Mouse (Mus musculus): ENCODE data around the gene Ybx2. TPM values are rescaled to one million over a fixed set of nuclear protein-coding genes. Genes with fewer than 3 reads are reported as not detected.

The Ybx2 gene
- polyA plus RNA-seq (2021; fragmentation: Nextera tagmentation) = 0.92 TPM in 1 of 2 replicates, not detected in the other
- long read RNA-seq, experiment 1, partial matches to known transcripts = 1 of 2 reads
- long read RNA-seq, experiment 1, other reads (novel, unspliced or antisense) = 1 of 2 reads
- long read RNA-seq, experiment 2 = 0 reads

DNA sequence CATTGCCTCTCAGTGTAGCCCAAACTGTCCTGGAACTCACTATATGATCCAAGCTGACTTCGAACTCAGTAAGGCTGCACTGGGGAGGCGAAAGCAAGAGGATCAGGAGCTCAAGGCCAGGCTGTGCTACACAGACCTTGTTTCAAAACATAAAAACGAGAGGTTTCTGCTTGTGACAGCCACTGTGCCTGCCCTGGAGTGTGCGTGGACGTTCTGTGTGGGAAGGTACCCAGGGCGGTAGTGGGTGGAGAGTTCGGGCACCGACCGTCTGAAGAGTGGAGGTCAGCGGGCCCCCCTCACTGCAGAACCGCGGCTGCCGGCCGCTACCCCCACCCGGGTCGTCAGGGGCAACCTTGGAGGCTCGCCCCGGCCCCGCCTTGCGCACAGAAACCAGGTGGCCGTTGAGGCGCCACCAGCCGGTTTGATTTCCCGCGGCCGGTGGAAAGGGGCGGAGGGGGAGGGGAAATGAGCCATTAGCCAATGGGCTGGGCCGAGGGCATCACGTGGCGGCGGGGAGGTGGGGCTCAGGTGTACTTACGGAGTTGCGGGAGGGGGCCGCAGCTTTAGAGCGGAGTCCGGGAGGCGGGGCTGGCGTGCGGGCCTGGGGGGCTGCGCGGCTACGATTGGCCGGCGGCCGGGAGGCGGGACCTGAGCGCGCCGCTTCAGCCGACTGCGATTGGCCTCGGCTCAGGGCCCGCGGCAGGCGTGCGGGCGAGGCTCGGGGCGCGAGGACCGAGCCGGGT lies at the start of gene Ybx2:
Gene Ybx2, plus strand, starts transcription at position 660 of the 743 bp plus-strand sequence.

DNA sequence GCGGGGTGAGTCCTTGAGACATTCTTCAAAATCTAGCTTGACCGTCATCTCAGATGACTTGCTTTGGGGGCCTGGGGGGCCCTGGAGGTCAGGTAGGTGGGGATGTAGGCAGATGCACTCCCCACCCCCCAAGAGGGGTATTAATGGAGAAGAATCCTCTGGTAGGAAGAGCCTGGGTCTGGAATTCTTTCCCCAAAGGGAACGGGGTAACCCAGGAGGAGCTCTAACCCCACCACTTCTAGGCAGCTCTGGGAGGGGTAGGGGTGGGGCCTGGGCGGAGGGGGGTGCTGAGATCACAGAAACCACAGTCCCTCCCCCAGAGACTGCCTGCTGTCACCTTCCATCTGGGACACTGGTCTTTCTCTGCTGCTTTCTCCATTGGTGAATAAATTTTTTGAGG lies 40.3 kb upstream of the Ybx2 start, which contains the start of gene Acap1:
Gene Acap1, minus strand, starts transcription at position 249 of the 400 bp plus-strand sequence.

DNA sequence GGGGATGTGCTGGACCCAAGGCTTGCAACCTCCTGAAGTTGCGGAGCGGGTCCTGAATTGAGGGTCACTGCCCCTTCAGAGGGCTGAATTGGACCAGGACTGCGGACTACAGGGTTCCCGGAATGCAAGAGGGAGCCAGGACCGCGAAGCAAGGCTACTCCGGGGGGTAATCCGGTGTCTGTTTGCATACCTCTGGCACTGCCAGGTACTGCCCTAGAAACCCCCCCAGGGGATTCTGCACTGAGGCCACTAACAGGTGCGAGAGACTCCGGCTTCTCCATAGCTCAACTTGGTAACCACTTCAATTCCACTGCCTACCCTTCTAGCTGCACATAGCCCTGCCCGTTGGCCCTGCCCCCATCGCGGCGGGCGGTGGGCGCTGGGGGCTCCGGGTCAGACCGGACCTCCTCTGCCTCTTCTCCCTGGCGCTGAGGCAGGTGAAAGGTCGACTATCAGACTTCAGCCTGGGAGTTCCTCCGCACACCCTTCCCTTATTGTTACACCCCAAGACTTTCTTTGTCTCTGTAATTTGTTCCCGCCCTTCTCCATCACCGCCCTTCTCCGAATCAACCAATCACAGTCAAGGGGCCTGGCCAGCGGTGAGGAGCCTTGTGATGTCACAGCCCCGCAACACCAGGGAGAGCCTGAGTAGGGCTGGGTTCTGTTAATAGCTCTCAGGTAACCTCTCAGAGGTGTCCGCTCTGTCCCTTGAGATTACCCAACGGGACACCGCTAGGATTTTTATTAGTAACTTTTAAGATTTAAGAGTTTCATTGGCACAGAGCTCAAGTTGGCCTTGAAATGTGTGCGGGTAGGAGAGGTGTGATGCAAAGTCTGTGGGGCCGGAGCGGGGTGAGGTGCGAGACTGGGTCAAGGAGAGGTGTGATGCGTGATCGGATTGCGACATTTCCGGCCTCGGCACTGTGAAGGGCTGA lies 34.9 kb upstream of the Ybx2 start, which contains the start of the genes 2810408A11Rik and Neurl4:
Gene 2810408A11Rik, minus strand, starts transcription at position 517 of the 935 bp plus-strand sequence.
Gene Neurl4, plus strand, starts transcription at position 602 of the 935 bp plus-strand sequence.

DNA sequence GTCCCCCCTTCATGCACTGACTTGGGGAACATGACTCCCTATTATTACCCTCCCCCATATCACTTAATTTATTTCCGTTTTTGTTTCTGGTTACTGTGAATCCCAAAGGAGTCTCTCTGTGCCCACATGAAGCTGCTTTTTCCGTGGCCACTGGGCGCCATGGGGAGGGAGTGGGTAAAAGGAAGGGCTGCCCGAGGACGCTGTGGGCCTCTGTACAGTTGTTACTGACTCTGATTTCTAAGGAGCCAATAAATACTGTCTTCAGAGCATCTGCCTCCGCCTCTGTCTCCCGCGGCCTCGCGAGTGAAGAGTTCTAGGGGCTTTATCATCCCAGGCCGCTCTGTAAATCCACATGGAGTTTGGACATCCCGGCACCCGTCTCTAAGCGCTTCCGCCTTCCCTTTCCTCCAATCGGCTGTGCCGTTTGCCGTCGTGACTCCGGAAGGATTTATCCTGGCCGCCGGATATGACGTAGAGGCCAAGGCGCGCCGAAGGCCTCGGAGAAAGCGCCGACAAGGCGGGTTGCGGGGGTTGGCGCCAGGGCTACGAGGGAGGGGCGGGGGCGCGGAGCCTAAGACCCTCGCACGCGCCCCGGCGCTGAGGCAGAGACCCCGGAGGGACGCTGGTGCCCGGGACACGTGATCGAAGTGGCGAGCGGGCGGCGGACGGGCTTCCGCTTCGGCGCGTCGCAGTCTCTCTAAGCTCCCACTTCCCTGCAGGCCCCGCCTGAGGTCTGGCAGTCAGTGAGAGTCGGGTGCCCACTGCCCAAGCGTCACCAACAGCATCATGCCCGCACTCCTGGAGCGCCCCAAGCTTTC lies 21.8 kb upstream of the Ybx2 start, which contains the start of gene Gps2:
Gene Gps2, plus strand, starts transcription at position 335 of the 818 bp plus-strand sequence.

DNA sequence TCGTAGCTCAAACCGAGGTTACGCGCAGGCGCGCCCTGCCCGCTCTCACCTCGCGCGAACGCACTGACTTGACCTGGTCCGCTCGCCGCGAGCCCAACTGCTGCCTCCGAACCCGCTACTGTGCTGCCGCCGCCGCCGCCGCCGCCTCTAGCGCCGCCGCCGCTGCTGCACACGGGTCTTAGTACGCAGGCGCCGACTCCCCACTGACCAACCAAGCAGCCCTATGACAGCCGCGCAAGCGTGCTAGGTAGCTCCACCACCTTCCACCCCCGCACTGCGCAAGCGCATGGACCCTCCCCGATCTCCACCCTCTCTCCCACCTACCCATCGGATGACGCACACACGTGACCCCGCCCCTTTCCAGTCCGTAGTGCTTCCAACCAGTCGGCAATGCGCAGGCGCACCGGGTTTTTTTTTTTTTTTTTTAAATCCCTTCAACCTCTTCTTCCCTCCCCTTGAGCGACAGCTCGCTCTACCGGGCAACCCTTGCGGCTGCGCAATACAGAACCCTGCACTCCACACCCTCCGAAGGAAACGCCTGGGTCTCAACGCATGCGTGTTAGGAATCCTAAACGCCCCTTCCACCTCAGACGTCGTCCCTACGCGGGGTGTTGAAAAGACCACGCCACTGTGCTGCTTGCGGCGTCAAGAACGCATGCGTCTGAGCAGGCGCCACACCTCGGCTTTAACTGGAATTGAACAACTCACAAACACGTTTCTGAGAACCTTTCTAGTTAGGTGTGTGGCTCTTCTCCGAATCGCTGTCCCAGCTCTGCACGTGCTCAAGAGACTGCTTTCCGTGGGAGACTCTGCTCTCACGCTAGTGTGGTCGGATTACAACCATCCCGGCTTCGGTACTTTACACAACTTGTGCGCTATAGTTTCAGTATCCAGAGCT lies 14.2 kb upstream of the Ybx2 start, which contains the start of gene Eif5a:
Gene Eif5a, minus strand, starts transcription at position 845 of the 898 bp plus-strand sequence.

DNA sequence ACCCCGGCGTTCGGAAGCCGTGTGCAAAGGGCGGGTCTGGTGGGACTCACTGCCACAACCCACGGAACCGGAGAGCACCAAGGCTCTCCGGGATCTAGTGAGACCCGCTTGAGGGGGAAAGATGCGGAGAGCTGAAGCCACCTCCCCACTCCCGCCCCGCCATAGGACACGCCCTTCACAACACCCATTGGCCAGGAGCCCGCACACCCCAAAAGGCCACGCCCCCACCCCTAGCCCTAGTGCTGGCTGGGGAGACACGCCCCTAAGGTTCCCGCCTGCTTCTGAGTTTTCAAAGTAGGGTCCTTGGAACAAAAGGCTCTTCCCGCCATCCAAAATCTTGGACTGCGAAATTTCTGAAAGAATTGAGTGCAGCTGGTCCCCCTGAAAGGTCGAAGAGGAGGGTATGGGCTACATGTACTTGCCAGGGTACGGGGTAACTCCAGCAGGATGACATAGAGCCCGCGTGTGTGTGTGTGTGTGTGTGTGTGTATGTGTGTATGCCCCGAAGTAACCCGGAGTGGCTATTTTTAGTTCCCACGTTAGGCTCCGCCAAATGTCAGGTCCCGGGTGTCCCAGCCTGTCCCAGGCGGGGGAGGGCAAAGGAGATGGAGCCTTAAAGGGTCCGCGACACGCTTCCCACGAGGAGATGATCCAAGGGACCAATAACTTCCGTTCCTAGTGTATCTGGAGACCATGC lies 12.6 kb downstream of the Ybx2 start, which contains the start of gene Slc2a4:
Gene Slc2a4, minus strand, starts transcription at position 123 of the 697 bp plus-strand sequence.

DNA sequence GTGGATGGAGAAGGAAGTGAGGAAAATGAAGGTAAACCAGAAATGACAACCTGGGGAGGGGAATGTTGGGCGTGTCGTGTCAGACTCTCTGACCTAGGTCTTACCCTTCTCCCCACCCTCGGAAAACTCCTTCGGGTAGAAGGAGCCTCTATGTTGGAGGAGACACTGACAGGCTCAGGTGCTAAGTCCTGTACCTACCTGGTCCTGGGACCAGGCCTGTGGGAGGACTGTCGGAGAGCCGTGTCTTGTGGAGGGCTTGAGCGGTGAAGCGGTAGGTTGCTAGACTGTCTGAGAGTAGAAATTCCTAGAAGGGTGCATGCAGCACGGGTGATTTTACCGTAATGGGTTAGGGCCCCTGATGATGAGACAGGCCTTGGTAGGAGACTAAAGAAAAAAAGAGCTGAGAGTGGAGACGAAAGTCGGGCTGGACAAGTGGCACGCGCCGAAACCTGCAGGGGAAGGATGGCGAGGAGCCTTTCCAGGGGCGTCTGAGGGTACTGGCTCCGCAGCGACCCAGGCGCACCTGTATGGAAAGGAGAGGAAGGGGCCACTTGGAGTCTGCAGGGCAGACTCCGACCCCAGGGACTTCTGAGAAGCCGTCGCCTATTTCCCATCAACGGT lies 29.2 kb downstream of the Ybx2 start, which contains the start of gene Cldn7:
Gene Cldn7, plus strand, starts transcription at position 130 of the 621 bp plus-strand sequence.

DNA sequence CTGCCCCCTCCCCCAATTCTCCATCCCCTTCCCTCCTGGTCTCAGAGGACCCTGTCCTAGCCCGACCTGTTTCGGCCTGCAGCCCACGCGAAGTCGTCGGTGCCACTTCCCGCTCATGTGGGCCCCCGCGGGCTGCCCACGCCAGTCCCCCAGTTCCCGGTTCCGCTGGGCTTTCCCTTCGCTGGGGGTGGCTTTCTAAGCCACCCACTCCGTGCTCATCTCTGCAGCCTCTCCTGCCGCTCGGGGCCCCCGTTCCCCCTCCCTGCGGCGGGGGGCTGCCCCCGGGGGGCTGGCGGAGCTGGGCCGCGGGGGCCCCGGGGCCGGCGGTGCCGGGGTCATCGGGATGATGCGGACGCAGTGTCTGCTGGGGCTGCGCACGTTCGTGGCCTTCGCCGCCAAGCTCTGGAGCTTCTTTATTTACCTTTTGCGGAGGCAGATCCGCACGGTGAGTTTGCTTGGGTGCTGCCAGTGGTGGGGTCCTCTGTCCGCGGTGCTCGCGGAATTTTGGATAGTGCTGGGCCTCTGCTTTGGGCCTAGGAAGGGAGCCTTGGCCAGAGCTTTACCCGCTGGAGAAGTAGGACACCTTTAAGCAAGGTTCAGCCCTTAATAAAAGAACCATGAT lies 45.7 kb downstream of the Ybx2 start, which contains the start of gene Ctdnep1:
Gene Ctdnep1, plus strand, starts transcription at position 16 of the 622 bp plus-strand sequence.

DNA sequence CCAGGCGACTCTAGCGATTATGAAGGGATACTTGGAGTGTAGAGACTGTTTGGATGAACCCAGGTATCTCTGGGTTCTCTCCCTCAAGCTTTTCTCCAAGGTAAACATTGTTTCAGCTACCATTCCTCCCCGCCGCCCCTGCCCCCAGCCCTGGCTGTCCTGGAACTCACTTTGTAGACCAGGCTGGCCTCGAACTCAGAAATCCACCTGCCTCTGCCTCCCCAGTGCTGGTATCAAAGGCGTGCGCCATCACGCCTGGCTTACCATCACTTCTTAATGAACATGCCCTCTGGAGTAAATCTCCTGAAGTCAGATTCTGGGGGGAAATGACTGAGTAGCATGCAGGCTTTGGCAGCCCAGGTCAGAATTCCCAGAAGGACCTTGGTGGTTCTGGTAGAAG lies 46.6 kb downstream of the Ybx2 start, which contains the start of gene Elp5:
Gene Elp5, minus strand, starts transcription at position 293 of the 400 bp plus-strand sequence.

Other genes starting within 250 kb of the Ybx2 start
- gene Tnfsf12, start 239.9 kb upstream of the Ybx2 start, polyA plus RNA-seq (2021; fragmentation: Nextera tagmentation) = 3.3 and 11.2 TPM in 2 replicates
- 3.0 and 5.7 TPM in 2 replicates for gene Tnfsfm13, start 239.7 kb upstream of the Ybx2 start, polyA plus RNA-seq (2021; fragmentation: Nextera tagmentation)
- gene Polr2a, start 177.2 kb upstream of the Ybx2 start, polyA plus RNA-seq (2021; fragmentation: Nextera tagmentation) = 3.9 and 7.0 TPM in 2 replicates
- gene Slc35g3, start 173.8 kb upstream of the Ybx2 start, polyA plus RNA-seq (2021; fragmentation: Nextera tagmentation) = not detected in 2 replicates
- gene Zbtb4, start 169.9 kb upstream of the Ybx2 start, polyA plus RNA-seq (2021; fragmentation: Nextera tagmentation) = 6.7 and 9.8 TPM in 2 replicates
- 0.17 and 0.19 TPM in 2 replicates for gene Chrnb1, start 139.9 kb upstream of the Ybx2 start, polyA plus RNA-seq (2021; fragmentation: Nextera tagmentation)
- gene Fgf11, start 133.9 kb upstream of the Ybx2 start, polyA plus RNA-seq (2021; fragmentation: Nextera tagmentation) = 2.3 and 2.7 TPM in 2 replicates
- 0.39 and 0.40 TPM in 2 replicates for gene Tmem102, start 130.2 kb upstream of the Ybx2 start, polyA plus RNA-seq (2021; fragmentation: Nextera tagmentation)
- not detected in 2 replicates for gene Gm39566, start 120.5 kb upstream of the Ybx2 start, polyA plus RNA-seq (2021; fragmentation: Nextera tagmentation)
- gene Spem2, start 117.3 kb upstream of the Ybx2 start, polyA plus RNA-seq (2021; fragmentation: Nextera tagmentation) = not detected in 2 replicates
- not detected in 2 replicates for gene Spem1, start 113.6 kb upstream of the Ybx2 start, polyA plus RNA-seq (2021; fragmentation: Nextera tagmentation)
- gene Nlgn2, start 98.0 kb upstream of the Ybx2 start, polyA plus RNA-seq (2021; fragmentation: Nextera tagmentation) = 12.4 and 16.8 TPM in 2 replicates
- gene Tmem256, start 97.3 kb upstream of the Ybx2 start, polyA plus RNA-seq (2021; fragmentation: Nextera tagmentation) = 510 and 573 TPM in 2 replicates
- 4.0 and 11.7 TPM in 2 replicates for gene Plscr3, start 89.4 kb upstream of the Ybx2 start, polyA plus RNA-seq (2021; fragmentation: Nextera tagmentation)
- 0.08 TPM in 1 of 2 replicates, not detected in the other for gene Tnk1, start 77.1 kb upstream of the Ybx2 start, polyA plus RNA-seq (2021; fragmentation: Nextera tagmentation)
- not detected in 2 replicates for gene Tmem95, start 57.8 kb upstream of the Ybx2 start, polyA plus RNA-seq (2021; fragmentation: Nextera tagmentation)
- 0.42 and 0.43 TPM in 2 replicates for gene Kctd11, start 54.4 kb upstream of the Ybx2 start, polyA plus RNA-seq (2021; fragmentation: Nextera tagmentation)
- not detected in 2 replicates for gene Acap1, start 40.3 kb upstream of the Ybx2 start, polyA plus RNA-seq (2021; fragmentation: Nextera tagmentation)
- gene 2810408A11Rik, start 34.8 kb upstream of the Ybx2 start, polyA plus RNA-seq (2021; fragmentation: Nextera tagmentation) = 0.20 and 0.37 TPM in 2 replicates
- gene Neurl4, start 34.7 kb upstream of the Ybx2 start, polyA plus RNA-seq (2021; fragmentation: Nextera tagmentation) = 8.7 and 12.8 TPM in 2 replicates
- 19.7 and 23.9 TPM in 2 replicates for gene Gps2, start 21.9 kb upstream of the Ybx2 start, polyA plus RNA-seq (2021; fragmentation: Nextera tagmentation)
- 765 and 797 TPM in 2 replicates for gene Eif5a, start 13.8 kb upstream of the Ybx2 start, polyA plus RNA-seq (2021; fragmentation: Nextera tagmentation)
- gene Slc2a4, start 12.4 kb downstream of the Ybx2 start, polyA plus RNA-seq (2021; fragmentation: Nextera tagmentation) = 0.61 and 0.64 TPM in 2 replicates
- not detected in 2 replicates for gene Cldn7, start 29.0 kb downstream of the Ybx2 start, polyA plus RNA-seq (2021; fragmentation: Nextera tagmentation)
- gene Ctdnep1, start 45.4 kb downstream of the Ybx2 start, polyA plus RNA-seq (2021; fragmentation: Nextera tagmentation) = 16.4 and 21.9 TPM in 2 replicates
- 112 and 113 TPM in 2 replicates for gene Elp5, start 46.7 kb downstream of the Ybx2 start, polyA plus RNA-seq (2021; fragmentation: Nextera tagmentation)
- gene Gabarap, start 55.3 kb downstream of the Ybx2 start, polyA plus RNA-seq (2021; fragmentation: Nextera tagmentation) = 291 and 457 TPM in 2 replicates
- 9.2 and 18.6 TPM in 2 replicates for gene Phf23, start 60.0 kb downstream of the Ybx2 start, polyA plus RNA-seq (2021; fragmentation: Nextera tagmentation)
- 1.6 and 4.0 TPM in 2 replicates for gene Dvl2, start 64.8 kb downstream of the Ybx2 start, polyA plus RNA-seq (2021; fragmentation: Nextera tagmentation)
- gene Acadvl, start 79.6 kb downstream of the Ybx2 start, polyA plus RNA-seq (2021; fragmentation: Nextera tagmentation) = 40.5 and 55.2 TPM in 2 replicates
- gene Dlg4, start 81.1 kb downstream of the Ybx2 start, polyA plus RNA-seq (2021; fragmentation: Nextera tagmentation) = 50.8 and 69.9 TPM in 2 replicates
- gene Asgr1, start 118.3 kb downstream of the Ybx2 start, polyA plus RNA-seq (2021; fragmentation: Nextera tagmentation) = 3.1 and 3.3 TPM in 2 replicates
- gene Asgr2, start 156.8 kb downstream of the Ybx2 start, polyA plus RNA-seq (2021; fragmentation: Nextera tagmentation) = not detected in 2 replicates
- gene Mgl2, start 194.5 kb downstream of the Ybx2 start, polyA plus RNA-seq (2021; fragmentation: Nextera tagmentation) = 0.83 and 1.4 TPM in 2 replicates
- 1.9 and 2.1 TPM in 2 replicates for gene Clec10a, start 220.4 kb downstream of the Ybx2 start, polyA plus RNA-seq (2021; fragmentation: Nextera tagmentation)

Measured in left cerebral cortex, adult 6 months (tissue).